Mouse (Mus musculus) frontal cortex, adult (tissue): ENCODE measurements around the gene Ktn1.

Experiments used
- ATAC-seq: cut with Nextera tagmentation; 2 replicates; pipeline ENCODE4 v1.9.2; 2017; ENCODE audit warnings: mild to moderate bottlenecking, moderate library complexity, mixed read lengths; ENCODE audit not compliant: low TSS enrichment

Ktn1 gene

GRCm38 (mm10) chr14:47648218-47648617 is at the start of gene Ktn1:
TSS of gene Ktn1 (plus strand) at chr14:47648448.
- no peak for ATAC-seq

GRCm38 (mm10) chr14:47613254-47613653 is 35.0 kb upstream of the Ktn1 start:
- no peak for ATAC-seq

GRCm38 (mm10) chr14:47618891-47619290 is 29.4 kb upstream of the Ktn1 start:
- ATAC-seq = no peak

GRCm38 (mm10) chr14:47621901-47622300 is 26.3 kb upstream of the Ktn1 start:
- no peak for ATAC-seq

- no peak for ATAC-seq
These were observed 23.4 kb upstream of the Ktn1 start for GRCm38 (mm10) chr14:47624837-47625236.

- no peak for ATAC-seq
These were observed 22.1 kb upstream of the Ktn1 start for GRCm38 (mm10) chr14:47626143-47626542.

- ATAC-seq = no peak
These were observed 21.4 kb upstream of the Ktn1 start for GRCm38 (mm10) chr14:47626812-47627211.

- no peak for ATAC-seq
These were observed 20.9 kb upstream of the Ktn1 start for GRCm38 (mm10) chr14:47627360-47627759.

GRCm38 (mm10) chr14:47632419-47632818 is 15.8 kb upstream of the Ktn1 start:
- ATAC-seq = no peak

- ATAC-seq = no peak
These were observed 13.8 kb upstream of the Ktn1 start for GRCm38 (mm10) chr14:47634410-47634809.

- no peak for ATAC-seq
These were observed 13.4 kb upstream of the Ktn1 start for GRCm38 (mm10) chr14:47634846-47635245.

- no peak for ATAC-seq
These were observed 9.8 kb upstream of the Ktn1 start for GRCm38 (mm10) chr14:47638316-47638895.

GRCm38 (mm10) chr14:47645620-47646019 is 2.6 kb upstream of the Ktn1 start:
- ATAC-seq = no peak

- no peak for ATAC-seq
These were observed 2.0 kb upstream of the Ktn1 start for GRCm38 (mm10) chr14:47646246-47646645.

GRCm38 (mm10) chr14:47646696-47647516 is 1.3 kb upstream of the Ktn1 start:
- no peak for ATAC-seq

GRCm38 (mm10) chr14:47648706-47649630 is 720 bp downstream of the Ktn1 start:
- peak; percentile 95 for ATAC-seq

GRCm38 (mm10) chr14:47649631-47650337 is 1.5 kb downstream of the Ktn1 start:
- ATAC-seq = peak; percentile 73

- ATAC-seq = no peak
These were observed 2.1 kb downstream of the Ktn1 start for GRCm38 (mm10) chr14:47650338-47650720.

- ATAC-seq = no peak
These were observed 3.0 kb downstream of the Ktn1 start for GRCm38 (mm10) chr14:47651272-47651671.

- no peak for ATAC-seq
These were observed 7.2 kb downstream of the Ktn1 start for GRCm38 (mm10) chr14:47655444-47655843.

- ATAC-seq = peak; percentile 74
These were observed 15.7 kb downstream of the Ktn1 start for GRCm38 (mm10) chr14:47663844-47664469.
